ENCODE assay signal across 11 mouse cellular contexts in the genomic region with DNA sequence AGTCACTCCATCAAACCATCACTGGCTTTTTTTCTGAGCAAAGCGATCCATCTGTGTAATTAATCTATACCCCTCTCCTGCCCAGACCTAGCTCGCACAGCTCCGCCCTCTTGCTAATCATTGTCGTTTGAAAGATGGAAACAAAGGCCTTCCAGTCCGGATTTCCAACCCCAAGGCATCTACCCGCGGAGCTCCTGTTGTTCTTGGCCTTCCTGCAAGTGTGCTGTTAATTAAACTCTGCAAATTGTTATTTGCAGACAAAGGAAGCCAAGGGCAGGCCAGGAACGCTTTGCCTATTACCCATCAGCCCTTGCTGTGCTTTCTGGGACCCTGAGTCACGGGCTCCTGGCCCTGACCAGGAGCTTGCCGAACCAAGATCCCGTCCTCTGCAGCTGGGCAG.
A peak's percentile ranks its signal among the peaks of the same experiment; 100 is the strongest.
DNase-seq lines count a peak whose midpoint lies in the region; ATAC-seq lines count a peak whose summit lies in the region.
"Had no signal": no experiment of that assay in that cellular context is flagged by ENCODE, and none has a peak within 500 bp of the region (broad histone marks: within the 10 kb centered on the region; RNA-seq: fewer than 3 reads in every experiment).

No protein-coding gene starts in this region.

- ATAC-seq in kidney, embryonic 16.5 days (ENCODE audit: low FRiP score, low TSS enrichment) = no peak; the same call in 1 of the 2 replicates
- ATAC-seq in embryonic facial prominence, embryonic 14.5 days (ENCODE audit: low read depth) = no peak
- peak; percentile 17; the same call in 1 of the 2 replicates for ATAC-seq in hindbrain, embryonic 13.5 days (ENCODE audit: low FRiP score)
- ATAC-seq in neural tube, embryonic 12.5 days (ENCODE audit: low FRiP score, low read depth) = peak; percentile 33; the same call in 1 of the 2 replicates
- ATAC-seq: inflammation-experienced regulatory T-cells, adult 6 months had no signal

- H3K4me2 ChIP-seq in kidney, embryonic 16.5 days (replicated peaks; ENCODE audit: low read depth, low read length) = no peak overlapping the region
- H3K4me2 ChIP-seq in embryonic facial prominence, embryonic 14.5 days (ENCODE audit: low read depth, low read length) = no peak overlapping the region
- H3K4me2 ChIP-seq in hindbrain, embryonic 13.5 days = peak overlapping the region; percentile 3; the same call in 1 of the 2 replicates
- H3K4me2 ChIP-seq in neural tube, embryonic 12.5 days (replicated peaks) = 0 out of 2 replicates have a peak overlapping the region, but pooled peaks have one; percentile 16

- peak overlapping the region; percentile 47 for H3K27ac ChIP-seq in kidney, embryonic 16.5 days (ENCODE audit: low read length)
- H3K27ac ChIP-seq in embryonic facial prominence, embryonic 14.5 days (replicated peaks; ENCODE audit: low read depth, low read length) = no peak overlapping the region
- peak overlapping the region; percentile 30; the same call in 1 of the 2 replicates for H3K27ac ChIP-seq in hindbrain, embryonic 13.5 days
- no peak overlapping the region for H3K27ac ChIP-seq in neural tube, embryonic 12.5 days

- H3K9ac ChIP-seq in kidney, embryonic 16.5 days (replicated peaks; ENCODE audit: low read length) = no peak overlapping the region
- no peak overlapping the region for H3K9ac ChIP-seq in embryonic facial prominence, embryonic 14.5 days (ENCODE audit: low read depth, low read length)
- no peak overlapping the region for H3K9ac ChIP-seq in hindbrain, embryonic 13.5 days
- no peak overlapping the region for H3K9ac ChIP-seq in neural tube, embryonic 12.5 days

- no peaks in the 10 kb centered on the region for H3K36me3 ChIP-seq in kidney, embryonic 16.5 days (ENCODE audit: insufficient read depth, low read length)
- H3K36me3 ChIP-seq in embryonic facial prominence, embryonic 14.5 days (ENCODE audit: control insufficient read depth, insufficient read depth, low read length) = no peaks in the 10 kb centered on the region
- H3K36me3 ChIP-seq in hindbrain, embryonic 13.5 days = no peaks in the 10 kb centered on the region
- no peaks in the 10 kb centered on the region for H3K36me3 ChIP-seq in neural tube, embryonic 12.5 days

- WGBS in kidney, embryonic 16.5 days = 21% methylated on average over 11 of the region's 11 CpGs
- 31% methylated on average over 11 of the region's 11 CpGs for WGBS in embryonic facial prominence, embryonic 14.5 days
- WGBS in hindbrain, embryonic 13.5 days = 22% methylated on average over 11 of the region's 11 CpGs
- 38% methylated on average over 11 of the region's 11 CpGs for WGBS in neural tube, embryonic 12.5 days

- peaks cover 8% of the 10 kb centered on the region for H3K4me1 ChIP-seq in kidney, embryonic 16.5 days (ENCODE audit: insufficient read depth, low read length)
- H3K4me1 ChIP-seq in embryonic facial prominence, embryonic 14.5 days (ENCODE audit: control insufficient read depth, insufficient read depth, low read length) = 0 out of 2 replicates have a peak, but pooled peaks cover 4% of the 10 kb centered on the region
- H3K4me1 ChIP-seq in hindbrain, embryonic 13.5 days (replicated peaks) = peaks cover 11% of the 10 kb centered on the region
- peaks cover 7% of the 10 kb centered on the region for H3K4me1 ChIP-seq in neural tube, embryonic 12.5 days

- no peak overlapping the region for H3K4me3 ChIP-seq in kidney, embryonic 16.5 days (ENCODE audit: low read length)
- H3K4me3 ChIP-seq in embryonic facial prominence, embryonic 14.5 days (ENCODE audit: low read depth, low read length) = no peak overlapping the region
- H3K4me3 ChIP-seq in hindbrain, embryonic 13.5 days = no peak overlapping the region
- no peak overlapping the region for H3K4me3 ChIP-seq in neural tube, embryonic 12.5 days

- no peak for DNase-seq in kidney, adult 18-20 months
- peak; percentile 63 for DNase-seq in embryonic facial prominence, embryonic 14.5 days (ENCODE audit: low spot score)
- DNase-seq in layer of hippocampus, postnatal 10 days (ENCODE audit: low spot score in 2 of 2) = no peak
- DNase-seq in layer of hippocampus, postnatal 25 days (ENCODE audit: extremely low spot score in 1 of 2, low spot score in 1 of 2) = no peak
- DNase-seq in layer of hippocampus, adult 9-10 months (ENCODE audit: low spot score) = no peak
- DNase-seq: gastrocnemius, postnatal 36 days; lung, adult 2 months had no signal

- H3K9me3 ChIP-seq in kidney, embryonic 16.5 days (ENCODE audit: low read length) = no peaks in the 10 kb centered on the region
- no peaks in the 10 kb centered on the region for H3K9me3 ChIP-seq in embryonic facial prominence, embryonic 14.5 days (ENCODE audit: control insufficient read depth, low read length)
- no peaks in the 10 kb centered on the region for H3K9me3 ChIP-seq in hindbrain, embryonic 13.5 days
- no peaks in the 10 kb centered on the region for H3K9me3 ChIP-seq in neural tube, embryonic 12.5 days

- no peaks in the 10 kb centered on the region for H3K27me3 ChIP-seq in kidney, embryonic 16.5 days (ENCODE audit: insufficient read depth, low read length)
- no peaks in the 10 kb centered on the region for H3K27me3 ChIP-seq in embryonic facial prominence, embryonic 14.5 days (replicated peaks; ENCODE audit: control insufficient read depth, insufficient read depth, low read length)
- H3K27me3 ChIP-seq in hindbrain, embryonic 13.5 days = no peaks in the 10 kb centered on the region
- no peaks in the 10 kb centered on the region for H3K27me3 ChIP-seq in neural tube, embryonic 12.5 days (replicated peaks)

Comparison
In these comparisons a context has a peak if more than half of its experiments do, and no peak if none do; other contexts are left out.
1. ATAC-seq: peak in hindbrain, embryonic 13.5 days (single experiment) and neural tube, embryonic 12.5 days (single experiment); none in kidney, embryonic 16.5 days (single experiment) and embryonic facial prominence, embryonic 14.5 days (single experiment).
2. H3K27ac ChIP-seq: peak in kidney, embryonic 16.5 days (single experiment) and hindbrain, embryonic 13.5 days (single experiment); none in embryonic facial prominence, embryonic 14.5 days (single experiment) and neural tube, embryonic 12.5 days (single experiment).
3. H3K4me2 ChIP-seq: peak in hindbrain, embryonic 13.5 days (single experiment) and neural tube, embryonic 12.5 days (single experiment); none in kidney, embryonic 16.5 days (single experiment) and embryonic facial prominence, embryonic 14.5 days (single experiment).